Mouse (Mus musculus) stomach, embryonic 15.5 days (tissue): ENCODE measurements at regions not wholly inside any gene's neighbourhood (a gene's known extent, or its start where the extent isn't known, plus 50 kb on each side); places are given as distances from the start of the nearest gene placed in this dataset.

Source experiments
- ATAC-seq: fragments of 200-750 bp; cut with Nextera tagmentation; 2 replicates; pipeline ENCODE4 v1.8.0; 2017; ENCODE audit warnings: low read depth, moderate number of reproducible peaks, moderate TSS enrichment; ENCODE audit not compliant: insufficient read depth, low FRiP score
- H3K27ac ChIP-seq: fragments of 300-500 bp; sonication (generic); 2 replicates; pipeline ENCODE4 v1.5.1; 2015; ENCODE audit warnings: mild to moderate bottlenecking, inconsistent platforms
- H3K27me3 ChIP-seq: fragments of 300-500 bp; sonication (generic); replicated peaks from 2 replicates; pipeline ENCODE4 v1.6.1; 2015; ENCODE audit warnings: inconsistent platforms
- H3K36me3 ChIP-seq: fragments of 300-500 bp; sonication (generic); 2 replicates; pipeline ENCODE4 v1.6.1; 2015; ENCODE audit warnings: inconsistent platforms
- H3K4me1 ChIP-seq: fragments of 300-500 bp; sonication (generic); 2 replicates; pipeline ENCODE4 v1.6.1; 2015; ENCODE audit warnings: inconsistent platforms
- H3K4me2 ChIP-seq: fragments of 300-500 bp; sonication (generic); 2 replicates; pipeline ENCODE4 v1.6.1; 2015; ENCODE audit warnings: mild to moderate bottlenecking, inconsistent platforms
- H3K4me3 ChIP-seq: fragments of 300-500 bp; sonication (generic); replicated peaks from 2 replicates; pipeline ENCODE4 v1.5.1; 2015; ENCODE audit warnings: inconsistent platforms
- H3K9ac ChIP-seq: fragments of 300-500 bp; sonication (generic); 2 replicates; pipeline ENCODE4 v1.6.1; 2015; ENCODE audit warnings: inconsistent platforms
- H3K9me3 ChIP-seq: fragments of 300-500 bp; sonication (generic); 2 replicates; pipeline ENCODE4 v1.6.1; 2016; ENCODE audit warnings: inconsistent platforms
- WGBS: fragments of 180-500 bp; shearing (Covaris S2); methylation state at CpG from one replicate; pipeline ENCODE4 v1.1.7; 2015; 5-methylcytosine and 5-hydroxymethylcytosine counted together

DNA sequence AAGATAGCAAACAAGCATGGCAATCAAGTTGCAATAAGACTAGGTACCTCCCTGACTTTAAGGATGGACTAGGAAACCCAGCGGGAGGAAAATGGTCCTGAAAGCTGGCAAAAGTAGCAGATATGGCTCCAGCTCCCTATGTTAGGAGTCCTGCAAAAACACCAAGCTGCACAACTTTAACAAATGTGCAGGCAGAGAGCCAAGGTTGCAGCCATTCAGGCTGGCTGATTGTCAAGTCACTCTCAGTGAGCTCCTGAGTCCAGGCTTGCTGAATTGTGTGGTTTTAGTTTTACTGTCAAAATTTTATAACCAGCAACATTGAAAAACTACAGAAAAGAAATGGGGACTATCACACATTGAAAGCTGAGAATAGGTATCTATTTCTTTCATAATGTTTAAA is 1122.8 kb upstream of the Slc10a2 start:
- ATAC-seq, result no peak

DNA sequence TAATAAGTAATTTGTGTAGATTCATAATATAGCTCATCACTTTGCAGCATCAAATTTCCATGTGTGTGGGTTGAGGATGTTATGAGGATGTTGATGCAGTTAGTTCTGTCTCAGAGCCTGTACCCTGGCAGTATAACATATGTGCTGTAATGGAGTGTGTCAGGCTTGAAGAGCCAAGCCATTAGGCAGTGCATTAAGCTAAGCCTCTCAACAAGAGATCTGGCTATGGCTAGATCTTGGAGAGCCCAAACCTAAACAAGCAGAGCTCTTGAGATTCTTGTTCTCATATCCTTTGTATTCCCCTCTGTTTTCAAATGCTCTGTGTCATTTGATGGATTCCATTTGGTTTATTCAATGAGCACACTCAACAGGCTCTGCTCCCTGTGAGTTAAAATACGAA is 1120.0 kb upstream of the Slc10a2 start:
- H3K27ac ChIP-seq, result no peak overlapping the region
- no peak overlapping the region for H3K4me3 ChIP-seq
- no peak overlapping the region for H3K4me2 ChIP-seq
- H3K4me1 ChIP-seq, result no peaks in the 10 kb centered on the region
- no peak overlapping the region for H3K9ac ChIP-seq
- no peaks in the 10 kb centered on the region for H3K9me3 ChIP-seq
- peak; percentile 66; the same call in 1 of the 2 replicates for ATAC-seq
- H3K27me3 ChIP-seq, result no peaks in the 10 kb centered on the region
- WGBS, result 51% methylated on average over 1 of the region's 1 CpGs
- H3K36me3 ChIP-seq, result no peaks in the 10 kb centered on the region

More for the DNA sequence above, 1122.8 kb upstream of the Slc10a2 start:
- H3K27me3 ChIP-seq, result no peaks in the 10 kb centered on the region
- H3K9ac ChIP-seq, result no peak overlapping the region
- H3K4me1 ChIP-seq, result no peaks in the 10 kb centered on the region
- H3K27ac ChIP-seq, result no peak overlapping the region
- H3K9me3 ChIP-seq, result no peaks in the 10 kb centered on the region
- 66% methylated on average over 1 of the region's 1 CpGs for WGBS
- no peaks in the 10 kb centered on the region for H3K36me3 ChIP-seq
- H3K4me2 ChIP-seq, result no peak overlapping the region
- no peak overlapping the region for H3K4me3 ChIP-seq

DNA sequence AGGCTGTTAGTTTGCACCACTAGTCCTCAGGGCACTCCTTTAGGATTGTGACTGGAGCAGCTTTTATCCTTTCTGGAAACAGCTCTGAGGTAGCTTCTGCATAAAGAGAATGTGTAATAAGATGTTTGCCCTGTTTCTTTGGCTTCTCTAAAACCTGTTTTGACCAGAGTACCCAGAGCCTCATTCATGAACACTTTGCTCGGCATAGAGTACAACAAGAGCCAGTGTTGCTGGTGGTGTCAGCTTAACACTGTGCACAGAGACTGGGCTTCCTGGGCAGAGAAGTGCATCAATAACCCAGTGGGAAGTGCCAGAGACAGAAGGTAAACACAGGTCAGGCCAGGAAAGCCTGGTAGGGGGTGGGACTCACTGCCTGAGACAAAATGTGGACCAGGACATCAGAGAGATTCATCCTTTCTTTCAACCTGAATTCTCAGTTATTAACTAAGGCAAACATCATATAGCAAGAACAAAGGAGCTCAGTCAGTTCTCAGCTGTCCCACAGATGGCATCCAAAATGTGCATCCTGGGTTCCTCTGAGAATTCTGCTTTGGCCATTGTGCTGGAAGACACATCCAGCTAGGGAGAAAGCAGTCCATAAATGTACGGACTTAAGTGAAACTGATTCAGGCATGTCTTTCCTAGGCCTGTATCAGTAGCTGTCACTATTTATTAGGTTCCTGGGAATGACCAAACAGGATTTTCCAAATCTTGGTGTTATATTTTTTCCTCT is 1102.6 kb upstream of the Slc10a2 start:
- no peaks in the 10 kb centered on the region for H3K36me3 ChIP-seq
- no peak overlapping the region for H3K9ac ChIP-seq
- H3K4me2 ChIP-seq, result no peak overlapping the region
- H3K9me3 ChIP-seq, result no peaks in the 10 kb centered on the region
- no peaks in the 10 kb centered on the region for H3K27me3 ChIP-seq
- 53% methylated on average over 2 of the region's 2 CpGs for WGBS
- no peak for ATAC-seq
- no peak overlapping the region for H3K27ac ChIP-seq
- H3K4me1 ChIP-seq, result no peaks in the 10 kb centered on the region
- H3K4me3 ChIP-seq, result no peak overlapping the region

DNA sequence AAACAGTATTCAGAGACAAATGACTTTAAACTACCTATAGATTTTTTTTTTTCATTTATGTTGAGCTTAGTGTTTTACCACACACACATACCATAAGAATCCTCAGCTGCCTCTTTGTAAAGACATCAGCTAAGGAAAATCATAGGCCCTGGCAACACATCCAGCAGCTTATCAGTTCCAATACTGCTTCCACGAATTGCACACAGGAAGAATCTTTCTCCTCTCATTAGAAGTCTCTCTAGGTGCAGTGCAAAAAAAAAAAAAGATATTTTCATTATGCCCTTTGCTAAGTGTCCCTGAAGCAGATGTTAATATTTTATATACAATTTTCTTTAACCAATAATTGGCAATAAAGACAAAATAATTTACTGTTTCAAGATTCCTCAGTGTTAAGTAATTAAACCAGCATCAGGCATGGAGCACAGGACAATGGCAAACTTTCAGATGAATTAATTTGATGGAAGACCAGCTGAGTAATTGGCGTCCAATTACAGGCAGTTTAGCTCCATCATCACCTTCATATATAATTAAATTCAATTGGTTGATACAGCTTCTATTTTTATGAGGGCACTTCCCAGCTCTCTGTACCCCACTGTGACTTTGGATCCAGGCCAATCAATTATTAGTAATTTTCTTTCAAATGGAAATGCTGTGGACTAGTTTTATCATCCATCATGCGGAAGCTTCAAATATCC is 1099.0 kb upstream of the Slc10a2 start:
- Histone ChIP-seq H3K4me3 (no peak overlapping the region), H3K36me3 (no peaks in the 10 kb centered on the region), H3K4me1 (no peaks in the 10 kb centered on the region), H3K27ac (no peak overlapping the region), H3K4me2 (no peak overlapping the region), H3K27me3 (no peaks in the 10 kb centered on the region), H3K9me3 (no peaks in the 10 kb centered on the region), H3K9ac (no peak overlapping the region)
- 79% methylated on average over 3 of the region's 3 CpGs for WGBS
- ATAC-seq, result no peak

DNA sequence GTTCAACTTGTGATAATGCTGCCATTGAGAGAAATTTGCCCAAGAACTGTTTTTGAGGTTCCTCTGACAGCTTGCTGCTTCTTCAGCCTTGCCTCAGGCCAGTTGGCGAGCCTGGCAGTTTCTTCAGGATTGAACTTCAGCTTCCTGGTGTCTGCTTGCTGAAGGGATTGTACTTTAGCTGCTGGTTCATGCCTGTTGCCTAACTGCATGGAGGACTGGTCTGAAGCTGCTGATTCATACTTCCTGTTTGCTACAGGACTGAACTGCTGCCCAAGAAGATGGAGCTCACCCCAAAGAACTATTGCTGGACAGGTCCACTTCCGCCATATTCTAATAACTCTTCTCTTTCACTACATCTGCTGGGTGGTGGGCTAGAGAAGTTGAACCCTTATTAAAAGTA is 1086.3 kb upstream of the Slc10a2 start:
- H3K27ac ChIP-seq, result no peak overlapping the region
- H3K36me3 ChIP-seq, result no peaks in the 10 kb centered on the region
- no peaks in the 10 kb centered on the region for H3K27me3 ChIP-seq
- no peak for ATAC-seq
- H3K9ac ChIP-seq, result no peak overlapping the region
- WGBS, result 91% methylated on average over 2 of the region's 2 CpGs
- no peaks in the 10 kb centered on the region for H3K9me3 ChIP-seq
- H3K4me3 ChIP-seq, result no peak overlapping the region
- H3K4me1 ChIP-seq, result no peaks in the 10 kb centered on the region
- H3K4me2 ChIP-seq, result no peak overlapping the region

DNA sequence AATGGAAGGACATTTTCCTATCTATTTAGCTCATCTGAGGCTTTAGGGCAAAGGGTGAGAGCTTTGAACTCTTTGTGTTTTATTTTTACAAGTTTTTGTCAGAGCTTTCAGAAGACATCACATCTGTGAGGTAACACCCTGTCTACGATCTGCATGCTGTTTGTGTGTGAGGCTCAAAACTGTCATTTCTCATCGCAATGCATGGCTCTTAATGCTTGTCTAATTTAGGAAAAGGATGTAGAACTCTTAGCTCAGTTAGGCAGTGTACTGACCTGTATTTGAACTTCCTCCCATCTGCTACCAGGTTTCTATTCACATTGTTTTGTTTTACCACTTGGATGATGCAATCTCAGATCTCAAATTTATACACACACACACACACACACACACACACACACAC is 1083.3 kb upstream of the Slc10a2 start:
- WGBS, result 37% methylated on average over 2 of the region's 2 CpGs
- H3K27ac ChIP-seq, result no peak overlapping the region
- H3K4me3 ChIP-seq, result no peak overlapping the region
- no peaks in the 10 kb centered on the region for H3K4me1 ChIP-seq
- H3K36me3 ChIP-seq, result no peaks in the 10 kb centered on the region
- ATAC-seq, result no peak
- no peak overlapping the region for H3K9ac ChIP-seq
- H3K9me3 ChIP-seq, result no peaks in the 10 kb centered on the region
- H3K4me2 ChIP-seq, result no peak overlapping the region
- H3K27me3 ChIP-seq, result no peaks in the 10 kb centered on the region

DNA sequence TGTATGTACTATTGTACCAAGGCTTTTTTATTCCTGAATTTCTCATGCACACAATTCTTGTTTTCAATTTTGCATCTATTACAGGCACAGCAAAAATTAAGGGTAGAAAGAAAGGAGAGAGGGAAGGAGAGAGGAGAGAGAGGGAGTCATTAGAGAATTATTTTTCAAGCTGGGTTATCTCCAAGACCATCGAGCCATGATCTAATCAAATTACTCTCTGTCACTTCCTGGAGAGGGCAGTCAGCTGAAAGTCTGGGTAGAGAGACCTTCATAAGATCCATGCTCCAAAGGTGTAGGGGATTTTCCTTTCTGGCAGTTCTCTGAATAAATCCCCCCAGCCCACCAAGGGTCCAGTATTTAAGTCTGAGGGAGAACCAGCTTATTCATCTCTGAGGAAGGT is 1081.4 kb upstream of the Slc10a2 start:
- Histone ChIP-seq H3K9me3 (no peaks in the 10 kb centered on the region), H3K4me2 (no peak overlapping the region), H3K27ac (no peak overlapping the region), H3K4me3 (no peak overlapping the region), H3K36me3 (no peaks in the 10 kb centered on the region), H3K27me3 (no peaks in the 10 kb centered on the region), H3K4me1 (no peaks in the 10 kb centered on the region), H3K9ac (no peak overlapping the region)
- no peak for ATAC-seq
- WGBS, result 32% methylated on average over 1 of the region's 1 CpGs

DNA sequence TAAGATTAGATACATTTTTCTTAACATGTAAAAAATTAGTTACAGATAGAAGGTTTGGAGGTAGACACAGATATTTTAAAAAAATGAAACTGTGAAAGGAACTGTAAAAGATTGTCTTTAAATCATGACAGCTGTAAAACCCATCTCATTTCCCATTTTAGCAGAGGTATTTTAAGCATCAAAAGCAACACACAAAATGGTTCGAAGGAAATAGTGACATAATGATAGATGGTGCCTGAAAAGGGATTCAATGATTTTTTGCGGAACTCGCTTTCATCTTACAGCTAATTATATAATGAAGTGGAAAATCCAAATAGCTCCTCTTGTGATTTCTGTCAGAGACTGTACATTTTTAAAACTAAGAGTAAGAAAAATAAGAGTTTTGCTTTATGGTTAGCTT is 1074.5 kb upstream of the Slc10a2 start:
- no peaks in the 10 kb centered on the region for H3K4me1 ChIP-seq
- 52% methylated on average over 3 of the region's 3 CpGs for WGBS
- ATAC-seq, result no peak
- H3K9me3 ChIP-seq, result no peaks in the 10 kb centered on the region
- no peak overlapping the region for H3K9ac ChIP-seq
- H3K27me3 ChIP-seq, result no peaks in the 10 kb centered on the region
- no peak overlapping the region for H3K4me3 ChIP-seq
- no peak overlapping the region for H3K4me2 ChIP-seq
- no peaks in the 10 kb centered on the region for H3K36me3 ChIP-seq
- no peak overlapping the region for H3K27ac ChIP-seq

DNA sequence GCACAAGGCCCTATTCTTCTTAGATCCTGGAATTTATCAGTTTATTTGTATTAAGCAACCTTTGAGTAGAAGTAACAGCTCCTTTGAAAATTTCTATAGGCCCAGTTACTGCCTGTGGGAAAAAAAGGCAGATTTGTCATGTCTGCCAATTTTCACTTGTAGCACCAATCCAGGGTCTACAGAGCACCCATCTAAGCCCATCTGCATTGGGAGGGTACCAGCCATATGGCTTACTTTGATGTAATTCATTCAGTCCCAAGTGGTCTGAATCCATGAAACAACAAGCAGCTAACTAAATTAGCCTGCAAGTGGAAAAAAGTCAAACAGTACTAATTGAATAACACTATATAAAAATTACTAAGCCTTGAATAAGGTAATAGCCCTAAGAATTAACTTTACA is 1061.3 kb upstream of the Slc10a2 start:
- Histone ChIP-seq H3K9me3 (no peaks in the 10 kb centered on the region), H3K4me2 (no peak overlapping the region), H3K27me3 (no peaks in the 10 kb centered on the region), H3K4me1 (no peaks in the 10 kb centered on the region), H3K9ac (no peak overlapping the region), H3K27ac (no peak overlapping the region), H3K4me3 (no peak overlapping the region), H3K36me3 (no peaks in the 10 kb centered on the region)
- no peak for ATAC-seq

DNA sequence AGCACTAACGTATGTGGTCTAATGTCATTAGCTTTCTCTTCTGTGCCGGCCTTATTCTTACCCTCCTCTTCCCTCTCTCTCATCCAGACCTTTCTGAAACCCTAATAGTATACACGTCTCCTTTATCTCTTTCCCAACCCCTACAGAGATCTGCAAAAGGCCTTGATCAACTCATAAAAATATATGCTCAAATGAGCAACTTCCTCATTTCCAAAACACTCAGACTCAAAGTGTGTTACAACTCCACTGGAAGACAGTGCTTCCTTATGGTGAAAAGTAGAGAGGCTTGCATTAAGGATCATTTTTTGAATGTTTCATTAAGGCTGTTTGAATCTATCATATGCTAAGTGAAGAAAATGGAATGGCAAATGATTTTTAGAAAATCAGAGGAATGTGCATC is 1060.1 kb upstream of the Slc10a2 start:
- H3K27ac ChIP-seq, result no peak overlapping the region
- no peaks in the 10 kb centered on the region for H3K36me3 ChIP-seq
- H3K4me3 ChIP-seq, result no peak overlapping the region
- H3K9me3 ChIP-seq, result no peaks in the 10 kb centered on the region
- 72% methylated on average over 3 of the region's 3 CpGs for WGBS
- H3K27me3 ChIP-seq, result no peaks in the 10 kb centered on the region
- no peaks in the 10 kb centered on the region for H3K4me1 ChIP-seq
- no peak for ATAC-seq
- no peak overlapping the region for H3K4me2 ChIP-seq
- H3K9ac ChIP-seq, result no peak overlapping the region

DNA sequence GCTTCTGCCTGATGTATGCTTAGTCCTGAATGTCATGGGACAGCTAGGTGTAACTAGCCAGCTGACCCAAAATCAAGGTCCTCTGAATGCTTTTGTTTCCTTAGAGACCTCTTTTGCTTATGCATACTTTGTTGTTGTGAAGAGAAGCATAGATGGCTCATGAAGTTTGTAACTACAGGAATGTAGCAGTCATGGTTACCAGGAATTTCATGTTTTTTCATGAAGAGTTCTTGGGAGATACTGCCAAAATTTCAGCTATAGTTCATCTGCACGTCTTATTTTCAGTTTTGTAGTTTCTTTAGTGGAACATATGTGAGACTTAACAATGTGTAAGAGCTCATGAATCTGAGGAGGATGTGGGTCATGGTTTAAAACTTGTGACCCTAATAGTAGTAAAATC is 1059.6 kb upstream of the Slc10a2 start:
- no peak overlapping the region for H3K27ac ChIP-seq
- no peaks in the 10 kb centered on the region for H3K9me3 ChIP-seq
- no peak for ATAC-seq
- no peak overlapping the region for H3K4me3 ChIP-seq
- WGBS, result 62% methylated on average over 1 of the region's 1 CpGs
- no peaks in the 10 kb centered on the region for H3K27me3 ChIP-seq
- H3K4me2 ChIP-seq, result no peak overlapping the region
- no peaks in the 10 kb centered on the region for H3K4me1 ChIP-seq
- H3K9ac ChIP-seq, result no peak overlapping the region
- H3K36me3 ChIP-seq, result no peaks in the 10 kb centered on the region

DNA sequence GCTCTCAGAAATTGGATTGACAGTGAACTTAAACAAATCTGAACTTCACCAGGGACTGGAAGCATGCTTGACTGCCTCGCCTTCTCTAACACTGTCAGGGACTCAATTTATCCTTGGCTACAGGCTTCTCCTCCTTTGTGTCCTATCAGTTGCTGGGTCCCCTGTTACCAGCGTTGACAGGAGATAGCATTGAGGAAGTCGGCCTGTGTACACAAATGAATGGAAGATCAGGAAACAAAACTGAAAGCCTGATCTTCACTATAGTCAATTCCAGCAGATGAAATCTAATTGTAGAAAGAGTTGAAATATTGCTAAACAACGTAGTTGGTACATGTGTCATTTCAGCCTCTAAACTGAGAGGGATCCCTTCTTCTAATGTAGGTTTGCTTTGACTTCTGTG is 1039.4 kb upstream of the Slc10a2 start:
- 55% methylated on average over 4 of the region's 4 CpGs for WGBS
- H3K4me3 ChIP-seq, result no peak overlapping the region
- no peaks in the 10 kb centered on the region for H3K36me3 ChIP-seq
- H3K9me3 ChIP-seq, result no peaks in the 10 kb centered on the region
- no peak overlapping the region for H3K9ac ChIP-seq
- no peaks in the 10 kb centered on the region for H3K27me3 ChIP-seq
- no peak overlapping the region for H3K4me2 ChIP-seq
- no peaks in the 10 kb centered on the region for H3K4me1 ChIP-seq
- ATAC-seq, result no peak
- no peak overlapping the region for H3K27ac ChIP-seq
